Comparison of ENCODE assay signal across 28 mouse cellular contexts in the genomic region with DNA sequence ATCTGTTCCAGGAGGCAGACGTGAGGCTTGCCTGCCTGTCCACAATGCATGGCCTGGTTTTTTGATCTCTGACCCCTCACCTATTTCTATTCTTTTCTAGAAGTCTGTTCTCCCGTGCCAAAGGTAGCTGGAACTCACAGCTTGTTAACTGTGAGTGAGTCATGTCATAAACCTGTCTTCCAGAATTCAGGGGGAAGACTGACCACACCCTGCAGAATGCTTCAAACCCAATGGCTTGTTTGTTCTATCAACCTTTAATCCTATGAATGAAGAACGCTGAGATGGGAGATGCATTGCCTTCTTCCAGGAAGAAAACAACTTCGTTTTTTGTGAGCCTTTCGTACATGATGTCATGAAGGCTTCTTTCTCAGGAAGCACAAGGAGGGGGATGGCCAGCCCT.
DNase-seq lines count a peak whose midpoint lies in the region; ATAC-seq and TF ChIP-seq lines count a peak whose summit lies in the region.
"Had no signal": no experiment of that assay in that cellular context is flagged by ENCODE, and none has a peak within 500 bp of the region (broad histone marks: within the 10 kb centered on the region; RNA-seq: fewer than 3 reads in every experiment).

No protein-coding gene starts in this region.

- DNase-seq in gastrocnemius, adult 2 months, result no peak
- DNase-seq in gastrocnemius, postnatal 4 days (ENCODE audit: low spot score in 2 of 2), result no peak
- peak; percentile 35 for DNase-seq in urinary bladder, postnatal 14 days (ENCODE audit: low spot score)
- DNase-seq in urinary bladder, postnatal 25 days (ENCODE audit: low spot score), result no peak
- DNase-seq in stomach, postnatal 0 days (ENCODE audit: low spot score), result no peak
- no peak for DNase-seq in thymus, postnatal 36 days
- DNase-seq: adrenal gland, adult 8-10 months; adrenal gland, postnatal 25 days; cerebellum, adult 11-12 months; cerebellum, adult 8-10 months; cerebellum, postnatal 10 days; cerebellum, postnatal 36 days; embryo, embryonic 11 days; gastrocnemius, postnatal 14 days; heart, adult 18-20 months; heart, postnatal 10 days; heart, postnatal 36 days had no signal

- intact Hi-C loops in gastrocnemius, adult 2 months (cut with DNase I), result no loop called here

- H3K36me3 ChIP-seq in stomach, postnatal 0 days (ENCODE audit: control insufficient read depth, insufficient read depth, low read length), result no peaks in the 10 kb centered on the region
- H3K36me3 ChIP-seq: embryonic facial prominence, embryonic 10.5 days; embryonic facial prominence, embryonic 13.5 days; forebrain, embryonic 12.5 days; forebrain, embryonic 15.5 days; heart, embryonic 12.5 days; heart, embryonic 15.5 days; hindbrain, embryonic 10.5 days; hindbrain, embryonic 13.5 days had no signal

- no peaks in the 10 kb centered on the region for H3K4me1 ChIP-seq in stomach, postnatal 0 days (replicated peaks; ENCODE audit: control insufficient read depth, insufficient read depth)
- H3K4me1 ChIP-seq: embryonic facial prominence, embryonic 13.5 days had no signal

- ATAC-seq in stomach, postnatal 0 days (ENCODE audit: low FRiP score, low TSS enrichment), result peak; percentile 15; the same call in 1 of the 2 replicates
- ATAC-seq: activated CD4-positive, CD25-positive, alpha-beta regulatory T cell, adult 4 months; forebrain, embryonic 15.5 days; hindbrain, embryonic 16.5 days had no signal

- 56% methylated on average over 5 of the region's 5 CpGs for WGBS in stomach, postnatal 0 days

- TF ChIP-seq CTCF in gastrocnemius, adult 2 months (IDR thresholded peaks at IDR 0.05), result no peak
- no peak for TF ChIP-seq CTCF in stomach, postnatal 0 days (IDR thresholded peaks at IDR 0.05; ENCODE audit: low read depth)

- no peak overlapping the region for H3K4me2 ChIP-seq in stomach, postnatal 0 days (replicated peaks; ENCODE audit: low read depth)
- H3K4me2 ChIP-seq: embryonic facial prominence, embryonic 13.5 days; forebrain, embryonic 12.5 days; forebrain, embryonic 15.5 days; heart, embryonic 12.5 days; heart, embryonic 15.5 days; hindbrain, embryonic 13.5 days had no signal

- no peaks in the 10 kb centered on the region for H3K9me3 ChIP-seq in stomach, postnatal 0 days (ENCODE audit: control insufficient read depth, low read length)
- H3K9me3 ChIP-seq: embryonic facial prominence, embryonic 10.5 days; embryonic facial prominence, embryonic 13.5 days; forebrain, embryonic 12.5 days; forebrain, embryonic 15.5 days; heart, embryonic 12.5 days; heart, embryonic 15.5 days; hindbrain, embryonic 10.5 days; hindbrain, embryonic 13.5 days had no signal

- no peaks in the 10 kb centered on the region for H3K27me3 ChIP-seq in stomach, postnatal 0 days (ENCODE audit: control insufficient read depth, insufficient read depth, low read length)
- H3K27me3 ChIP-seq: embryonic facial prominence, embryonic 13.5 days; forebrain, embryonic 12.5 days; forebrain, embryonic 15.5 days; heart, embryonic 12.5 days; heart, embryonic 15.5 days; hindbrain, embryonic 13.5 days had no signal

- H3K27ac ChIP-seq in gastrocnemius, adult 2 months, result peak overlapping the region; percentile 24; the same call in 1 of the 2 replicates
- no peak overlapping the region for H3K27ac ChIP-seq in stomach, postnatal 0 days (replicated peaks)
- H3K27ac ChIP-seq: embryonic facial prominence, embryonic 10.5 days; embryonic facial prominence, embryonic 13.5 days; forebrain, embryonic 12.5 days; forebrain, embryonic 15.5 days; heart, embryonic 15.5 days; hindbrain, embryonic 10.5 days; hindbrain, embryonic 13.5 days had no signal

- H3K4me3 ChIP-seq in gastrocnemius, adult 2 months, result no peak overlapping the region
- H3K4me3 ChIP-seq in stomach, postnatal 0 days (ENCODE audit: low read depth, low read length), result no peak overlapping the region
- H3K4me3 ChIP-seq: embryonic facial prominence, embryonic 10.5 days; embryonic facial prominence, embryonic 13.5 days; erythroblast, embryonic 14.5 days; forebrain, embryonic 12.5 days; forebrain, embryonic 15.5 days; heart, embryonic 12.5 days; heart, embryonic 15.5 days; hindbrain, embryonic 10.5 days; hindbrain, embryonic 13.5 days had no signal

- H3K9ac ChIP-seq in stomach, postnatal 0 days (ENCODE audit: low read length), result no peak overlapping the region
- H3K9ac ChIP-seq: embryonic facial prominence, embryonic 13.5 days; forebrain, embryonic 12.5 days; forebrain, embryonic 15.5 days; heart, embryonic 12.5 days; heart, embryonic 15.5 days; hindbrain, embryonic 13.5 days had no signal

- TF ChIP-seq EP300 in stomach, postnatal 0 days (optimal IDR thresholded peaks at IDR 0.05), result no peak
